Mouse (Mus musculus) stomach, postnatal 0 days (tissue): ENCODE data around the gene Dnajc30. TPM values are rescaled to one million over a fixed set of nuclear protein-coding genes. Genes with fewer than 3 reads are reported as not detected.
A peak's percentile ranks its signal among the peaks of the same experiment; 100 is the strongest.

Experiments
- ATAC-seq: fragments of 200-750 bp; cut with Nextera tagmentation; 2 replicates; pipeline ENCODE4 v1.8.0; 2017; ENCODE audit not compliant: low FRiP score, low TSS enrichment
- DNase-seq: peaks from one replicate; pipeline ENCODE4 v3.0.0-alpha.2; 2016; ENCODE audit warnings: low spot score
- H3K27ac ChIP-seq: fragments of 300-500 bp; sonication (generic); replicated peaks from 2 replicates; pipeline ENCODE4 v1.5.1; 2014; ENCODE audit warnings: mild to moderate bottlenecking, control low read depth
- H3K27me3 ChIP-seq: fragments of 300-500 bp; sonication (generic); 2 replicates; pipeline ENCODE4 v1.6.1; 2014; ENCODE audit warnings: low read length; ENCODE audit not compliant: control insufficient read depth, insufficient read depth
- H3K36me3 ChIP-seq: fragments of 300-500 bp; sonication (generic); 2 replicates; pipeline ENCODE4 v1.6.1; 2014; ENCODE audit warnings: low read length, mixed read lengths; ENCODE audit not compliant: control insufficient read depth, insufficient read depth
- H3K4me1 ChIP-seq: fragments of 300-500 bp; sonication (generic); replicated peaks from 2 replicates; pipeline ENCODE4 v1.6.1; 2014; ENCODE audit warnings: antibody characterized with exemption; ENCODE audit not compliant: control insufficient read depth, insufficient read depth
- H3K4me2 ChIP-seq: fragments of 300-500 bp; sonication (generic); replicated peaks from 2 replicates; pipeline ENCODE4 v1.6.1; 2014; ENCODE audit warnings: low read depth, mild to moderate bottlenecking, control low read depth, moderate library complexity
- H3K4me3 ChIP-seq: fragments of 300-500 bp; sonication (generic); 2 replicates; pipeline ENCODE4 v1.5.1; 2014; ENCODE audit warnings: low read depth, low read length, control low read depth
- H3K9ac ChIP-seq: fragments of 300-500 bp; sonication (generic); 2 replicates; pipeline ENCODE4 v1.6.1; 2014; ENCODE audit warnings: mild to moderate bottlenecking, low read length, control low read depth, mixed read lengths
- H3K9me3 ChIP-seq: fragments of 300-500 bp; sonication (generic); 2 replicates; pipeline ENCODE4 v1.6.1; 2016; ENCODE audit warnings: low read length; ENCODE audit not compliant: control insufficient read depth
- CTCF ChIP-seq: IDR thresholded peaks from 2 replicates; pipeline ENCODE4 v1.5.1; 2016; ENCODE audit warnings: antibody characterized with exemption, low read depth, mild to moderate bottlenecking, moderate library complexity
- EP300 ChIP-seq: optimal IDR thresholded peaks from 2 replicates; pipeline ENCODE3; 2016; ENCODE audit warnings: antibody characterized with exemption
- WGBS: fragments of 180-500 bp; shearing (Covaris S2); extraction: QIAGEN DNeasy Blood & Tissue Kit; methylation state at CpG from one replicate; pipeline ENCODE4 v1.1.7; 2014; 5-methylcytosine and 5-hydroxymethylcytosine counted together
- polyA plus RNA-seq: library from polyadenylated mRNA; unstranded; fragments of >200 nt; fragmentation: Nextera tagmentation; extraction: Ambion mirVana; gene quantifications from 2 replicates; pipeline ENCODE4 v1.2.1, GENCODE M21; 2015

Dnajc30 gene
- polyA plus RNA-seq, 1 experiment from 2014 or later = 24.3 TPM

DNA sequence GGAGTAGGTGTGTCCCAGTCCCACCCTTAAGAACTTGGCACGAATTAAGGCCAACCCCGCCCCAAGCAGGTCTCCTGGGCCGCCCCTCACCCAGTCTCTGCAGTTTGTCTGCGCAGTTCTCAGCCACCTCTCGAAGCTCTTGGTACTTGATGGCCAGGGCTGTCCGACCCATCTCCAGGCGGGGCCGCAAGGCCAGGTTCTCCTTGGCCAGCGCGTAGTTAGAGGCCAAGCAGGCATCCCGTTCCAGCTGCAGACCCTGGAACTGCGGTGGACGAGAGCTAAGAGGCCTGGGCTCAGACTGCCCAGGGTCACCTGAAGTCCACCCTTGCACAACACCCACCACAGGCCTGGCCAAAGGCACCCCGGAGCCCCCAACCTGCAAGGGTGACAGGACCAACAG lies 12.4 kb downstream of the Dnajc30 start:
- ATAC-seq (no peak), DNase-seq (no peak)
- no peak for TF ChIP-seq EP300
- TF ChIP-seq CTCF = no peak
- 78% methylated on average over 14 of the region's 14 CpGs for WGBS
- no peaks in the 10 kb centered on the region for H3K36me3 ChIP-seq
- no peak overlapping the region for H3K4me3 ChIP-seq
- no peaks in the 10 kb centered on the region for H3K27me3 ChIP-seq
- H3K4me1 ChIP-seq = no peaks in the 10 kb centered on the region
- no peak overlapping the region for H3K9ac ChIP-seq
- no peak overlapping the region for H3K4me2 ChIP-seq
- H3K9me3 ChIP-seq = no peaks in the 10 kb centered on the region
- H3K27ac ChIP-seq = no peak overlapping the region

DNA sequence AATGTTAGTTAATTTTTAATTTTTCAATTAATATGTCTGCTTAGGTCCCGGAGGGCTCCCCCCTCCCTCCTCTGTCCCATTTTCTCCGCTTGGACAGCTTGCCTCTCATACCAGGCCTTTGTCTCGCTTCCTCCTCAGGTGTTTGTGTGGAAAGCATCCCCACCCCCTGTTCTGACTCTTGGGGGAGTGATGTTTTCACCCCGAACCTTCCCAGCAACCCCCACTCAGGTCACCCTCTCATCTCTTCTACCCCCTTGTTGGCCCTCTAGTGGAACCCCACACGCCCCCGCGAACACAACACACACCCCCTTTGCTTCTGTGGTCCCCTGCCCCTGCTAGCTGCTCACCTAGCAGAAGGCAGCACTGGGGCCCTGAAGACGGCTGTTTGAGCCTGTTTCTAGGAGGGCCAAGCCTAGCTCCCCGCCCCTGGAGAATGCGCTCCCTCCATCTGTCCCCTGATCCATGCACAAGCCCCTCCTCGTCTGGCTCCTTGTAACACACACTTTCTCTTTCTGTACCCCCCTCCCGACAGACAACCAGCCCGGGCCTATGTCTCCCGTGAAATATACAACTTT lies 13.0 kb downstream of the Dnajc30 start:
- H3K27me3 ChIP-seq = no peaks in the 10 kb centered on the region
- H3K4me1 ChIP-seq = no peaks in the 10 kb centered on the region
- peak overlapping the region; percentile 80 for H3K4me3 ChIP-seq
- ATAC-seq (peak; percentile 22; the same call in 1 of the 2 replicates), DNase-seq (peak; percentile 29)
- no peaks in the 10 kb centered on the region for H3K9me3 ChIP-seq
- WGBS = 17% methylated on average over 14 of the region's 14 CpGs
- H3K27ac ChIP-seq = no peak overlapping the region
- H3K4me2 ChIP-seq = peak overlapping the region; percentile 94
- TF ChIP-seq CTCF = no peak
- no peak for TF ChIP-seq EP300
- H3K36me3 ChIP-seq = no peaks in the 10 kb centered on the region
- H3K9ac ChIP-seq = peak overlapping the region; percentile 90

DNA sequence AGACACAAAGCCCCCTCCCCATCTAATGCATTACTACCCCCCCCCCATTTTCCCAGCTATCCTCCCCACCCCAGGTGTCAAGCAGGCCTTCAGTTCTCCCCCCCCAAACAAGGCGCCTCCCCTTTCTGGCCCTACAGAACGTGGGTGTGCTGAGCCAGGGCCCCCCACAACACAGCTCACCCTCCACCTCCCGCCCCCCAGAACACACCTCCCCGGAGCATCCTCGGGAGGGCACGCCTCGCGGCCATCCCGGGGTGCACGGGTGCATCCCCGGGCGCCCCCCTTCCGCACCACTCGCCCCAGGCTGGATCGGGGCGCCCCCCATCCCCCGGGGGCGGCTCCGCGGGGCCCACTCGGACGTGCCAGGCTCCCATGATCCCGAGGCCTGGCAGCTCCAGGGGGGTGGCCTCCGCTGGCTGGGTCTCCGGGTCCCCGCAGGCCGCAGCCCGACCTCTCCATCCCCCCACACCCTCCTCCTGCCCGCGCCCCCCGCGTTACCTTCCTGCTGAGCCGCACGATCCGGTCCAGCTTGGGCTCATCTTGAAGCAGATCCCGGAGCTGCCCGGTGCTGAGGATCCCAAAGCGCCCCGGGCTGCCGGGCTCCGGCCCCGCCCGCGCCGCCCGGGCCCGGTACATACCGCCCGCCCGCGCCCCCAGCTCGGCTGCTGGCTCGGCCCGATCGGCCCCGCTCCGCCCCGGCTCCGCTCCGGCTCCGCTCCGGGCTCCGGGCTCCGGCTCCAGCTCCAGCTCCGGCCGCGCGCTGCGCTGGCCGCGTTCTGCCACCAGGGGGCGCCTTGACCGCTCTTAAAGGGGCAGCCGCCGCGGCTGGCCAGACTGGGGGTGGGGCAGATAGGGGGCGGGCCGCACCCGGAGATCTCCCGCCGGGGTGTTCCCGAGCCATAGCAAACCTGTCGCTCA lies 13.8 kb downstream of the Dnajc30 start, which contains the start of gene Vps37d:
TSS of gene Vps37d (minus strand) at position 703 of the 918 bp plus-strand sequence.
- H3K9ac ChIP-seq = peak within 1 kb of the TSS; percentile 90
- H3K27me3 ChIP-seq = no peaks in the 10 kb centered on the region
- peak within 1 kb of the TSS; percentile 78 for H3K27ac ChIP-seq
- no peaks in the 10 kb centered on the region for H3K36me3 ChIP-seq
- ATAC-seq = peak; percentile 87
- WGBS = under 1% methylated on average over 57 of the region's 83 CpGs
- DNase-seq = peak; percentile 93
- H3K4me1 ChIP-seq = no peaks in the 10 kb centered on the region
- no peaks in the 10 kb centered on the region for H3K9me3 ChIP-seq
- peak; percentile 82 for TF ChIP-seq CTCF
- no peak for TF ChIP-seq EP300
- H3K4me3 ChIP-seq = peak within 1 kb of the TSS; percentile 80
- H3K4me2 ChIP-seq = peak within 1 kb of the TSS; percentile 94

DNA sequence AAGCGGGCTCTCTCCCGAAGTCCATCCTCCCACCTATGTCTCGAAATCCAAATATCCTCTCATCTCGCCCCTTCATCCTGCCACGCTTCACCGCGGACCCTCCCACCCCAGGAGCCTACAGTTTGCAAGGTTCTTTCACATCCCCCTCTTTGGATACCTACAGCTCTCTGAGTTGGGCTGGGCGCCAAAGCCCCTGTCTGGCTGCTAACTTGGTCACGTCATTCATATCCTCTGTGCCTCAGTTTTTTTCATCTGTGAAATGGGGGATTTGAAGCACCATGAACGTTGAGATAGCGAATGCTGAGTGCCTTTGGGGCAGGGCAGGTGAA lies 14.4 kb downstream of the Dnajc30 start:
- Histone ChIP-seq H3K27ac (no peak overlapping the region), H3K9ac (no peak overlapping the region; the same call in 1 of the 2 replicates), H3K36me3 (no peaks in the 10 kb centered on the region), H3K9me3 (no peaks in the 10 kb centered on the region), H3K4me1 (no peaks in the 10 kb centered on the region), H3K27me3 (no peaks in the 10 kb centered on the region), H3K4me3 (peak overlapping the region; percentile 80), H3K4me2 (peak overlapping the region; percentile 94)
- no peak for TF ChIP-seq EP300
- no peak for TF ChIP-seq CTCF
- ATAC-seq (no peak), DNase-seq (no peak)
- WGBS = under 1% methylated on average over 11 of the region's 11 CpGs

DNA sequence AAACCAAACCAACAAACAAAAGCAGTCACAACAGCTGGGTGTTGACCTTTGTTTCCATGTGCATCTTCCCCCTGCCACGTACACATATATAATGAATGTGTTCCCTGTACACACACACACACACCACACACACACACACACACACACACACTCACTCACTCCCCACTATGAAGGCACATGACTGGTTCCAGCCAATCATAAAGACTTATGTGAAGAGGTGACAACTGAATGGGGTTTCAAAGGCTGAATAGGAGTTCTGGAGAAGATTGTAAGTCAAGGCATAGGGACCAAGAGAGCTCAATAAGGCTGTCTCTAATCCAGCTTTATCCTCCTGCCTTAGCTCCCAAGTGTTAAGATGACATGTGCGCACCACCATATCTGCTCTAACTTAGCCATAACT lies 15.6 kb downstream of the Dnajc30 start:
- no peak for DNase-seq
- Histone ChIP-seq H3K27ac (no peak overlapping the region), H3K4me3 (no peak overlapping the region), H3K27me3 (no peaks in the 10 kb centered on the region), H3K4me1 (no peaks in the 10 kb centered on the region), H3K9me3 (no peaks in the 10 kb centered on the region), H3K9ac (no peak overlapping the region), H3K36me3 (no peaks in the 10 kb centered on the region), H3K4me2 (no peak overlapping the region)
- 91% methylated on average over 2 of the region's 2 CpGs for WGBS
- TF ChIP-seq CTCF (no peak), EP300 (no peak)
- ATAC-seq = no peak

DNA sequence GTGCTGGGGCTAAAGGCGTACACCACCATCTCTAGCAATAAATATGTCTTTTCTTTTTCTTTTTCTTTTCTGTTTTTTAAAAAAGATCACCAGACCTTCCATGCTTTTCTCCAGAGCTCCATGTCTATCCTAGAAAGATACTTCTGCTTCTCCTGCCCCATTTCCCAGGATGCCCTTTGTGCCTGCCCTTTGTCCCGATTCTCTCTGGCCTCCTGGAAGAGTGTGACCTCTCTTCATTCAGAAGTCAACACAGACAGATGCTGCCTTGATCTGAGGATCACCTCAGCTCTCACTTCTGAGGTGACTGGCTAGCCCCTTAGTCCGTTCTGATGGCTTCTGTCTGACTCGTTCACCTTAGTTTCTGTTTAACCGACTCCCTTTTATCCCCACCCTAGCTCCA lies 16.5 kb downstream of the Dnajc30 start:
- ATAC-seq = no peak
- H3K27me3 ChIP-seq = no peaks in the 10 kb centered on the region
- no peak overlapping the region for H3K4me3 ChIP-seq
- WGBS = 77% methylated on average over 5 of the region's 5 CpGs
- H3K9me3 ChIP-seq = no peaks in the 10 kb centered on the region
- H3K9ac ChIP-seq = no peak overlapping the region
- no peak for DNase-seq
- no peak overlapping the region for H3K4me2 ChIP-seq
- no peaks in the 10 kb centered on the region for H3K36me3 ChIP-seq
- no peaks in the 10 kb centered on the region for H3K4me1 ChIP-seq
- no peak overlapping the region for H3K27ac ChIP-seq
- no peak for TF ChIP-seq CTCF
- no peak for TF ChIP-seq EP300
